In the genomic region with DNA sequence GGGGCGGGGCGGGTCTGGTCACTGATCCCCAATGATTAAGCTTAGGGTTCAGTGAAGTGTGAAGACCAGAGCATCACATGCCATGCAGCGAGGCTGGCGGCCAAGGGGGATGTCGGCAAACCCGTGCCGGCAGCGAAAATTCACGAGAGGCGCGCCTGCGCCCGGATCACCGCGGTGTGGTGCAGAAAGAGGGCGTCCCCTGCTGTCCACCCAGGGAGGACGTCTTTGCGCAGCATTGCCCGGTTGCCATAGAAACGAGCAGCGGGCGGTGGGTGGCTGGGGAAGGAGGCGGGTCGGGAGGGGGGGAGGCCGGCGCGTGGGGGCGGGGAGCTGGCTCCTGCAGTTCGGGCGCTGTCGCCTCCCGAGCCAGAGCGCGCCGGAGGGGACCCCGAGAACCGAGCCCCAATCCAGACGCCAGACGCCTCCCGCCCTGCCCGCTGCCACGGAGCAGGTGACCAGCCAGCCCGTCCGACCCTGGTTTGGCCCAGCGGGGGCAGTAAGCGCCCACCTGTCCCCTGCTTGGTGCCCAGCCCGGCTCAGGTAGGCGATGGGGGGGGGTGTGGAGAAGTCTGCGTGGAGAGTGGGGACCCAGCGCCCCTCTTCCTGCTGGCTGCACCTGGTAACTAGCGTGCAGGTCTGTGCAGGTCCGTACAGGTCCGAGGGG, we compare ENCODE assay signal across 8 mouse cellular contexts. TPM values are rescaled to one million over a fixed set of nuclear protein-coding genes. Genes with fewer than 3 reads are reported as not detected.
DNase-seq lines count a peak whose midpoint lies in the region; ATAC-seq and TF ChIP-seq lines count a peak whose summit lies in the region.

No protein-coding gene starts in this region.

- H3K4me1 ChIP-seq in forebrain, embryonic 15.5 days: peaks cover 33% of the 10 kb centered on the region
- H3K4me1 ChIP-seq in intestine, embryonic 16.5 days (ENCODE audit: control insufficient read depth, insufficient read depth, low read length): peaks cover 7% of the 10 kb centered on the region
- H3K4me1 ChIP-seq in midbrain, embryonic 11.5 days (ENCODE audit: control insufficient read depth, insufficient read depth, low read length): peaks cover 16% of the 10 kb centered on the region
- H3K4me1 ChIP-seq in stomach, embryonic 14.5 days (ENCODE audit: control insufficient read depth, insufficient read depth, low read length): 0 out of 2 replicates have a peak, but pooled peaks cover 8% of the 10 kb centered on the region

- DNase-seq in gastrocnemius, adult 2 months: peak; percentile 41
- no peak for DNase-seq in gastrocnemius, adult 18-20 months (ENCODE audit: low spot score)
- peak; percentile 78 for DNase-seq in cerebellum, adult 11-12 months
- peak; percentile 82 to 92 for DNase-seq in left cerebral cortex, postnatal 25 days (ENCODE audit: low spot score in 2 of 2)
- peak; percentile 95 for DNase-seq in midbrain, embryonic 11.5 days (ENCODE audit: low spot score, missing footprints)

- H3K9ac ChIP-seq in forebrain, embryonic 15.5 days (replicated peaks): peak overlapping the region; percentile 73
- H3K9ac ChIP-seq in intestine, embryonic 16.5 days (ENCODE audit: low read depth, low read length): peak overlapping the region; percentile 37; the same call in 1 of the 2 replicates
- H3K9ac ChIP-seq in midbrain, embryonic 11.5 days (ENCODE audit: low read length): peak overlapping the region; percentile 59
- no peak overlapping the region; the same call in 1 of the 2 replicates for H3K9ac ChIP-seq in stomach, embryonic 14.5 days (replicated peaks; ENCODE audit: low read depth, low read length)

- WGBS in forebrain, embryonic 15.5 days: under 1% methylated on average over 44 of the region's 53 CpGs
- under 1% methylated on average over 44 of the region's 53 CpGs for WGBS in intestine, embryonic 16.5 days
- under 1% methylated on average over 44 of the region's 53 CpGs for WGBS in midbrain, embryonic 11.5 days
- WGBS in stomach, embryonic 14.5 days: under 1% methylated on average over 47 of the region's 53 CpGs

- intact Hi-C loops in gastrocnemius, adult 2 months (cut with DNase I): no loop called here
- intact Hi-C loops in left cerebral cortex, postnatal 25 days (cut with DNase I): loop anchor here (2.0 kb wide), 1 partner anchor 30 kb away; a partner anchor contains a TSS

- peak; percentile 40 for TF ChIP-seq CTCF in gastrocnemius, adult 2 months (IDR thresholded peaks at IDR 0.05)

- H3K36me3 ChIP-seq in forebrain, embryonic 15.5 days: no peaks in the 10 kb centered on the region
- no peaks in the 10 kb centered on the region for H3K36me3 ChIP-seq in intestine, embryonic 16.5 days (ENCODE audit: control insufficient read depth, insufficient read depth, low read length)
- no peaks in the 10 kb centered on the region for H3K36me3 ChIP-seq in midbrain, embryonic 11.5 days (ENCODE audit: control insufficient read depth, insufficient read depth, low read length)
- no peaks in the 10 kb centered on the region for H3K36me3 ChIP-seq in stomach, embryonic 14.5 days (ENCODE audit: control insufficient read depth, insufficient read depth, low read length)

- H3K27ac ChIP-seq in gastrocnemius, adult 2 months: no peak overlapping the region
- H3K27ac ChIP-seq in forebrain, embryonic 15.5 days (replicated peaks): peak overlapping the region; percentile 62
- H3K27ac ChIP-seq in intestine, embryonic 16.5 days (ENCODE audit: low read length): no peak overlapping the region
- H3K27ac ChIP-seq in midbrain, embryonic 11.5 days (ENCODE audit: low read depth, low read length): no peak overlapping the region
- no peak overlapping the region for H3K27ac ChIP-seq in stomach, embryonic 14.5 days (ENCODE audit: low read length)

- H3K4me3 ChIP-seq in gastrocnemius, adult 2 months: peak overlapping the region; percentile 55
- H3K4me3 ChIP-seq in forebrain, embryonic 15.5 days: peak overlapping the region; percentile 69
- H3K4me3 ChIP-seq in intestine, embryonic 16.5 days (ENCODE audit: low read length): peak overlapping the region; percentile 46
- H3K4me3 ChIP-seq in midbrain, embryonic 11.5 days (ENCODE audit: low read depth, low read length): peak overlapping the region; percentile 45
- H3K4me3 ChIP-seq in stomach, embryonic 14.5 days (ENCODE audit: low read depth, low read length): peak overlapping the region; percentile 36

- H3K27me3 ChIP-seq in forebrain, embryonic 15.5 days: peaks cover 3% of the 10 kb centered on the region; the same call in 1 of the 2 replicates
- H3K27me3 ChIP-seq in intestine, embryonic 16.5 days (replicated peaks; ENCODE audit: control insufficient read depth, insufficient read depth, low read length): peaks cover 28% of the 10 kb centered on the region
- H3K27me3 ChIP-seq in midbrain, embryonic 11.5 days (ENCODE audit: control insufficient read depth, insufficient read depth, low read length): peaks cover 6% of the 10 kb centered on the region
- peaks cover 7% of the 10 kb centered on the region; the same call in 1 of the 2 replicates for H3K27me3 ChIP-seq in stomach, embryonic 14.5 days (ENCODE audit: control insufficient read depth, insufficient read depth, low read length)

- peak overlapping the region; percentile 98 for H3K4me2 ChIP-seq in forebrain, embryonic 15.5 days (replicated peaks)
- H3K4me2 ChIP-seq in intestine, embryonic 16.5 days (ENCODE audit: low read depth, low read length): peak overlapping the region; percentile 91
- H3K4me2 ChIP-seq in midbrain, embryonic 11.5 days: peak overlapping the region; percentile 94
- peak overlapping the region; percentile 91 for H3K4me2 ChIP-seq in stomach, embryonic 14.5 days (replicated peaks; ENCODE audit: low read depth, low read length)

- ATAC-seq in forebrain, embryonic 15.5 days (replicated peaks): peak; percentile 58
- ATAC-seq in intestine, embryonic 16.5 days: 0 out of 2 replicates have a peak, but pooled peaks have one; percentile 23
- peak; percentile 78 for ATAC-seq in midbrain, embryonic 11.5 days (ENCODE audit: low FRiP score)
- no peak for ATAC-seq in stomach, embryonic 14.5 days (ENCODE audit: insufficient number of reproducible peaks, insufficient read depth, low FRiP score, low read depth)

- H3K9me3 ChIP-seq in forebrain, embryonic 15.5 days: no peaks in the 10 kb centered on the region
- no peaks in the 10 kb centered on the region for H3K9me3 ChIP-seq in intestine, embryonic 16.5 days (ENCODE audit: control insufficient read depth, low read length)
- H3K9me3 ChIP-seq in midbrain, embryonic 11.5 days (ENCODE audit: control insufficient read depth, low read length): no peaks in the 10 kb centered on the region
- H3K9me3 ChIP-seq in stomach, embryonic 14.5 days (ENCODE audit: control insufficient read depth, low read depth, low read length): no peaks in the 10 kb centered on the region

RNA-seq across cellular contexts. Expression of a gene that starts 29.7 kb away (rescaled TPM):
- under 1 TPM in 1 of 2 experiments, not detected in 1; 0.18 TPM for total RNA-seq in gastrocnemius, adult 2 months (2021)
- under 1 TPM in 1 of 2 experiments, not detected in 1; 0.33 TPM for total RNA-seq in gastrocnemius, adult 18-20 months (2021)
- 31.9 and 32.1 TPM in 2 replicates for polyA plus RNA-seq in forebrain, embryonic 15.5 days (2015; fragmentation: Nextera tagmentation; extraction: Ambion mirVana)
- 2.1 and 2.7 TPM in 2 replicates for polyA plus RNA-seq in intestine, embryonic 16.5 days (2015; fragmentation: Nextera tagmentation; extraction: Ambion mirVana)
- 100 to 1,000 TPM; 428 to 433 TPM for total RNA-seq in left cerebral cortex, postnatal 25 days (2021)
- 3.1 and 4.5 TPM in 2 replicates for polyA plus RNA-seq in midbrain, embryonic 11.5 days (2014; fragmentation: Nextera tagmentation; extraction: Ambion mirVana)
- 1.8 and 2.3 TPM in 2 replicates for polyA plus RNA-seq in stomach, embryonic 14.5 days (2014; fragmentation: Nextera tagmentation; extraction: Ambion mirVana)

RNA-seq across cellular contexts. Expression of a gene that starts 43.7 kb away (rescaled TPM):
- not detected for total RNA-seq in gastrocnemius, adult 2 months (2021)
- not detected for total RNA-seq in gastrocnemius, adult 18-20 months (2021)
- 0.49 and 0.51 TPM in 2 replicates for polyA plus RNA-seq in forebrain, embryonic 15.5 days (2015; fragmentation: Nextera tagmentation; extraction: Ambion mirVana)
- polyA plus RNA-seq in intestine, embryonic 16.5 days (2015; fragmentation: Nextera tagmentation; extraction: Ambion mirVana): 20.0 and 21.9 TPM in 2 replicates
- under 1 TPM in 1 of 2 experiments, not detected in 1; 0.21 TPM for total RNA-seq in left cerebral cortex, postnatal 25 days (2021)
- polyA plus RNA-seq in midbrain, embryonic 11.5 days (2014; fragmentation: Nextera tagmentation; extraction: Ambion mirVana): 0.25 TPM in 1 of 2 replicates, not detected in the other
- polyA plus RNA-seq in stomach, embryonic 14.5 days (2014; fragmentation: Nextera tagmentation; extraction: Ambion mirVana): 13.8 and 18.1 TPM in 2 replicates

RNA-seq across cellular contexts. Expression of a gene that starts 48.5 kb away (rescaled TPM):
- 100 to 1,000 TPM; 342 to 407 TPM for total RNA-seq in gastrocnemius, adult 2 months (2021)
- 100 to 1,000 TPM; 400 to 411 TPM for total RNA-seq in gastrocnemius, adult 18-20 months (2021)
- 578 and 580 TPM in 2 replicates for polyA plus RNA-seq in forebrain, embryonic 15.5 days (2015; fragmentation: Nextera tagmentation; extraction: Ambion mirVana)
- polyA plus RNA-seq in intestine, embryonic 16.5 days (2015; fragmentation: Nextera tagmentation; extraction: Ambion mirVana): 853 and 934 TPM in 2 replicates
- 100 to 1,000 TPM; 430 to 432 TPM for total RNA-seq in left cerebral cortex, postnatal 25 days (2021)
- 845 and 859 TPM in 2 replicates for polyA plus RNA-seq in midbrain, embryonic 11.5 days (2014; fragmentation: Nextera tagmentation; extraction: Ambion mirVana)
- polyA plus RNA-seq in stomach, embryonic 14.5 days (2014; fragmentation: Nextera tagmentation; extraction: Ambion mirVana): 1,169 and 1,246 TPM in 2 replicates

RNA-seq across cellular contexts. Expression of a gene that starts 50.0 kb away (rescaled TPM):
- 1 to 10 TPM in 1 of 2 experiments, not detected in 1; 1.4 TPM for total RNA-seq in gastrocnemius, adult 2 months (2021)
- 1 to 10 TPM in 1 of 2 experiments, not detected in 1; 1.5 TPM for total RNA-seq in gastrocnemius, adult 18-20 months (2021)
- polyA plus RNA-seq in forebrain, embryonic 15.5 days (2015; fragmentation: Nextera tagmentation; extraction: Ambion mirVana): not detected in 2 replicates
- polyA plus RNA-seq in intestine, embryonic 16.5 days (2015; fragmentation: Nextera tagmentation; extraction: Ambion mirVana): not detected in 2 replicates
- total RNA-seq in left cerebral cortex, postnatal 25 days (2021): 1 to 10 TPM in 1 of 2 experiments, not detected in 1; 2.1 TPM
- polyA plus RNA-seq in midbrain, embryonic 11.5 days (2014; fragmentation: Nextera tagmentation; extraction: Ambion mirVana): not detected in 2 replicates
- polyA plus RNA-seq in stomach, embryonic 14.5 days (2014; fragmentation: Nextera tagmentation; extraction: Ambion mirVana): not detected in 2 replicates
